Comparison of ENCODE assay signal across 8 mouse cellular contexts in the genomic region with DNA sequence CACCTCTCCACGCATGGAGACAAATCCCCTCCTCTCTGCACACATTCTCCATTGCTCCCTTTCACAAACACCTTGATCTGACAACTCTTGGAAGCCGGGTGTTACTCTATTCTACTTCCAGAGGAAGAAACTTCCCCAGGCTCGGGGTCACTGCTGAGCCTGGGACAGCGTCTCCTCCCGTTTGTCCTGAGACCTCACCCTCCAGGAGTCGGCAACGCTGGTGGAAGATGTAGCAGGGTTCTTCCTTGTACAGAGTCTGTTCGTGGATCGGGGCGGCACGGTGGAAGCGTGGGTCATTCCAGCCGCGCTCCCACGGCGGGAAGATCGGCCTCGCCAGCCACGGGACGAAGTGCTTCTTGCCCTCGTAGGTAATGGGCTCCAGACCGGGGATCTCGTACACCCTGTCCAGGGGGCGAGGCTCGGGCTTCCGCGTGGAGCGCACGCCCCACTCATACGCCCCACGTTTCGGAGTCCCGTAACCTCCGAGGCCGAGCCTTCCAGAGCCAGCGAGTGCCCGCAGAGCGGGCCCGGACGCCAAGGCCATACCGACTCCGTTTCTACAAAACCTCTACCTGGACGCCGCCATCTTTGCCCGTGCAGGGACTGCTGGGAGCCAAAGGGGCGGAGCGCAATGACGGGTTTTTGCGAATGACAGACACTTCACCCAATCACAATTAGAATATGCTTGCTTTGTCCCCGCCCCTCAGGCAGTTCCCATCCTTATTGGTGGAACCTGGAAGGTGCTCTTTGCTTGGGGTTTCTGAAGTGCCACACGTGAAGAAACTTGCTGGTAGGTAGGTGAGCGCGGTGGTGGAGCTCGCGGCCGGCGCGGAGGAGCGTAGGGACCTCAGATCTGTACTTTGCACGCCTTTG. TPM values are rescaled to one million over a fixed set of nuclear protein-coding genes. Genes with fewer than 3 reads are reported as not detected.
DNase-seq lines count a peak whose midpoint lies in the region; ATAC-seq lines count a peak whose summit lies in the region.

TSS of gene Mrpl37 (minus strand) at position 617 of the 873 bp plus-strand sequence.
TSS of gene Cyb5rl (plus strand) at position 737 of the 873 bp plus-strand sequence.

- peak within 1 kb of the TSS; percentile 79 for H3K4me3 ChIP-seq in hindbrain, embryonic 15.5 days

- peaks cover 18% of the 10 kb centered on the region for H3K4me1 ChIP-seq in hindbrain, embryonic 15.5 days (replicated peaks)

- peak; percentile 97 for DNase-seq in T-cell, adult 2 months (ENCODE audit: low spot score)
- peak; percentile 94 to 98 for DNase-seq in cerebellum, postnatal 36 days
- DNase-seq in frontal cortex, postnatal 36 days (ENCODE audit: low spot score in 2 of 2) = peak; percentile 95 to 98
- peak; percentile 97 for DNase-seq in left cerebral cortex, adult 11 months (ENCODE audit: low spot score)
- DNase-seq in lung, postnatal 4 days = peak; percentile 95 to 98
- peak; percentile 94 for DNase-seq in retina, postnatal 7 days (ENCODE audit: low read depth, low spot score)
- DNase-seq in urinary bladder, adult 2 months (ENCODE audit: low spot score) = peak; percentile 89

- H3K27ac ChIP-seq in hindbrain, embryonic 15.5 days (replicated peaks) = peak within 1 kb of the TSS; percentile 62

- WGBS in hindbrain, embryonic 15.5 days = under 1% methylated on average over 60 of the region's 60 CpGs

- no peaks in the 10 kb centered on the region for H3K9me3 ChIP-seq in hindbrain, embryonic 15.5 days

- peak; percentile 100 for ATAC-seq in hindbrain, embryonic 15.5 days (ENCODE audit: low FRiP score, low read depth)

- peaks cover 23% of the 10 kb centered on the region; the same call in 1 of the 2 replicates for H3K36me3 ChIP-seq in hindbrain, embryonic 15.5 days

- peak within 1 kb of the TSS; percentile 98 for H3K4me2 ChIP-seq in hindbrain, embryonic 15.5 days

- no peaks in the 10 kb centered on the region for H3K27me3 ChIP-seq in hindbrain, embryonic 15.5 days

- peak within 1 kb of the TSS; percentile 80 for H3K9ac ChIP-seq in hindbrain, embryonic 15.5 days

RNA-seq across cellular contexts. Expression of gene Mrpl37, which starts in this region (rescaled TPM):
- polyA plus RNA-seq in hindbrain, embryonic 15.5 days (2015; fragmentation: Nextera tagmentation; extraction: Ambion mirVana) = 83.6 and 85.2 TPM in 2 replicates
- polyA plus RNA-seq in urinary bladder, adult 2 months (2012; rRNA removed) = 60.0 and 64.9 TPM in 2 replicates

RNA-seq across cellular contexts. Expression of gene Cyb5rl, which starts in this region (rescaled TPM):
- polyA plus RNA-seq in hindbrain, embryonic 15.5 days (2015; fragmentation: Nextera tagmentation; extraction: Ambion mirVana) = 3.6 and 4.6 TPM in 2 replicates
- polyA plus RNA-seq in urinary bladder, adult 2 months (2012; rRNA removed) = 13.8 and 18.0 TPM in 2 replicates

Comparison
In these comparisons a context has a peak if more than half of its experiments do, and no peak if none do; other contexts are left out.
1. Peak in every context shown above with its lines: DNase-seq, ATAC-seq, H3K4me3 ChIP-seq and H3K27ac ChIP-seq.